Mouse (Mus musculus) olfactory bulb, adult 2 months (tissue): ENCODE measurements around the gene Pcdh18.

Experiments used
- CTCF ChIP-seq: fragments of 200-500 bp; IDR thresholded peaks from 2 replicates; pipeline ENCODE4 v1.5.1; 2012; ENCODE audit warnings: low read depth, mild to moderate bottlenecking, low read length, moderate library complexity; ENCODE audit not compliant: insufficient read depth
- POLR2A ChIP-seq: fragments of 200-500 bp; IDR thresholded peaks from 2 replicates; pipeline ENCODE4 v1.6.1; 2012; ENCODE audit warnings: mild to moderate bottlenecking, low read depth, low read length, moderate library complexity; ENCODE audit not compliant: insufficient read depth

- TF ChIP-seq CTCF: no peak
- no peak for TF ChIP-seq POLR2A
Observed at GRCm38 (mm10) chr3:49768992-49769738, 12.0 kb upstream of the Pcdh18 start.
